12 mouse cellular contexts compared by ENCODE assay signal in the genomic region with DNA sequence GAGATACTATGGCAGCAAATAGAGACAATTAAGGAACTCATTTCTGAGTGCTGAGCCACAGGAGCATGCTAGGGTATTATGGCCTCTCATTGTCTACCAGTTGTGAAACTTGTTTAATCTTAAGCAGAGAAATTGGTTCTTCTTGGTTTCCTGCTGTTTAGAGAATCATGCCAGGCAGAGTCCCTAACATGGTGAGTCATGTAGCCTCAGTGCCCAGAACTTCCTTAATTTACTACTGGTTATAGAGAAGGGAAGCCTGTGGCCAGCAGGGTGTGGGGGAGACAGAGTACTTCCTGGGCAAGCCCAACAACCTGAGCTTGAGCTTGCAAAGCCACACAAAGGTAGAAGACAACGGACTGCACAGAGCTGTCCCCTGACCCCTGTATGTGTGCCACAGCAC.
DNase-seq lines count a peak whose midpoint lies in the region; ATAC-seq and TF ChIP-seq lines count a peak whose summit lies in the region.
"Had no signal": no experiment of that assay in that cellular context is flagged by ENCODE, and none has a peak within 500 bp of the region (broad histone marks: within the 10 kb centered on the region; RNA-seq: fewer than 3 reads in every experiment).

No protein-coding gene starts in this region.

- no peak overlapping the region for H3K27ac ChIP-seq in kidney, adult 2 months (ENCODE audit: insufficient read depth, low read depth, low read length)
- no peak overlapping the region for H3K27ac ChIP-seq in forebrain, embryonic 14.5 days (ENCODE audit: low read depth, low read length)
- H3K27ac ChIP-seq: embryonic facial prominence, embryonic 15.5 days; hindbrain, embryonic 13.5 days; liver, embryonic 14.5 days had no signal

- H3K4me2 ChIP-seq in forebrain, embryonic 14.5 days (ENCODE audit: low read length): no peak overlapping the region
- H3K4me2 ChIP-seq: embryonic facial prominence, embryonic 15.5 days; hindbrain, embryonic 13.5 days had no signal

- no peak for TF ChIP-seq POLR2A in kidney, adult 2 months (IDR thresholded peaks at IDR 0.05; ENCODE audit: low read depth, low read length)

- 94% methylated on average over 1 of the region's 1 CpGs for WGBS in kidney, adult 2 months
- WGBS in forebrain, embryonic 14.5 days: 88% methylated on average over 1 of the region's 1 CpGs

- H3K9ac ChIP-seq in forebrain, embryonic 14.5 days (ENCODE audit: low read length): no peak overlapping the region
- H3K9ac ChIP-seq: embryonic facial prominence, embryonic 15.5 days; hindbrain, embryonic 13.5 days; liver, embryonic 14.5 days had no signal

- no peaks in the 10 kb centered on the region for H3K36me3 ChIP-seq in kidney, adult 2 months (ENCODE audit: control insufficient read depth, insufficient read depth, low read length)
- no peaks in the 10 kb centered on the region for H3K36me3 ChIP-seq in forebrain, embryonic 14.5 days (ENCODE audit: control insufficient read depth, insufficient read depth, low read length)
- H3K36me3 ChIP-seq: embryonic facial prominence, embryonic 15.5 days; hindbrain, embryonic 13.5 days had no signal

- H3K27me3 ChIP-seq in kidney, adult 2 months (replicated peaks; ENCODE audit: control insufficient read depth, insufficient read depth, low read length): no peaks in the 10 kb centered on the region
- no peaks in the 10 kb centered on the region for H3K27me3 ChIP-seq in forebrain, embryonic 14.5 days (replicated peaks; ENCODE audit: control insufficient read depth, insufficient read depth, low read length)
- H3K27me3 ChIP-seq: embryonic facial prominence, embryonic 15.5 days; hindbrain, embryonic 13.5 days had no signal

- TF ChIP-seq CTCF in kidney, adult 2 months (conservative IDR thresholded peaks at IDR 0.05; ENCODE audit: insufficient read depth, insufficient read length, low read depth, low read length): no peak

- no peak for ATAC-seq in forebrain, embryonic 14.5 days
- ATAC-seq in cerebellum, adult (ENCODE audit: insufficient number of reproducible peaks, low FRiP score, low TSS enrichment): no peak

- no peak overlapping the region for H3K4me3 ChIP-seq in kidney, adult 2 months (ENCODE audit: insufficient read depth, low read depth, low read length)
- H3K4me3 ChIP-seq in forebrain, embryonic 14.5 days (ENCODE audit: low read depth, low read length): no peak overlapping the region
- H3K4me3 ChIP-seq: embryonic facial prominence, embryonic 15.5 days; hindbrain, embryonic 13.5 days had no signal

- no peaks in the 10 kb centered on the region for H3K4me1 ChIP-seq in kidney, adult 2 months (ENCODE audit: control insufficient read depth, insufficient read depth, low read length)
- no peaks in the 10 kb centered on the region for H3K4me1 ChIP-seq in forebrain, embryonic 14.5 days (ENCODE audit: control insufficient read depth, insufficient read depth, low read length)
- H3K4me1 ChIP-seq: embryonic facial prominence, embryonic 15.5 days had no signal

- DNase-seq in kidney, adult 2 months: peak; percentile 22
- DNase-seq in kidney, postnatal 14 days: no peak
- DNase-seq in A20 (ENCODE audit: low read depth, low spot score): peak; percentile 18
- DNase-seq in adrenal gland, postnatal 10 days: peak; percentile 16
- peak; percentile 70 for DNase-seq in lung, postnatal 36 days
- no peak for DNase-seq in forebrain, embryonic 14.5 days (ENCODE audit: low spot score)
- no peak for DNase-seq in layer of hippocampus, adult 9-10 months (ENCODE audit: low spot score)
- DNase-seq: gastrocnemius, postnatal 14 days had no signal

- H3K9me3 ChIP-seq in forebrain, embryonic 14.5 days (replicated peaks; ENCODE audit: control insufficient read depth, low read length): no peaks in the 10 kb centered on the region
- H3K9me3 ChIP-seq: embryonic facial prominence, embryonic 15.5 days; hindbrain, embryonic 13.5 days had no signal

Comparison
In these comparisons a context has a peak if more than half of its experiments do, and no peak if none do; other contexts are left out.
1. DNase-seq: peak in kidney, adult 2 months (single experiment), A20 (single experiment), adrenal gland, postnatal 10 days (single experiment) and lung, postnatal 36 days (single experiment); none in kidney, postnatal 14 days (single experiment), forebrain, embryonic 14.5 days (single experiment) and layer of hippocampus, adult 9-10 months (single experiment).